Mouse (Mus musculus) kidney, adult 2 months (tissue): ENCODE results near the gene Rsph3a.
"Not testable (repeated sequence)": the region's sequence is repeated elsewhere in the genome, so short reads cannot be mapped to it uniquely, and the experiment has no call there.

Experiments
- CTCF ChIP-seq: fragments of 200-500 bp; conservative IDR thresholded peaks from 2 replicates; pipeline ENCODE4 v1.5.1; 2011; ENCODE audit warnings: low read depth, mild to moderate bottlenecking, control low read depth, low read length, moderate library complexity, mixed read lengths; ENCODE audit not compliant: insufficient read depth, insufficient read length
- POLR2A ChIP-seq: fragments of 200-500 bp; IDR thresholded peaks from one replicate; pipeline ENCODE4 v1.6.1; 2011; ENCODE audit warnings: low read depth, low read length, control low read depth

- not testable (repeated sequence) for TF ChIP-seq POLR2A, CTCF
Measured at GRCm38 (mm10) chr17:7951333-7951732, 5.9 kb downstream of the Rsph3a start.
